Mouse (Mus musculus): Measurements from ENCODE around the gene Sel1l. TPM values are rescaled to one million over a fixed set of nuclear protein-coding genes. Genes with fewer than 3 reads are reported as not detected.
"Not testable (repeated sequence)": the region's sequence is repeated elsewhere in the genome, so short reads cannot be mapped to it uniquely, and the experiment has no call there.

Sel1l gene
- polyA plus RNA-seq, 1 experiment from 2014 or later = 63.3 TPM

DNA sequence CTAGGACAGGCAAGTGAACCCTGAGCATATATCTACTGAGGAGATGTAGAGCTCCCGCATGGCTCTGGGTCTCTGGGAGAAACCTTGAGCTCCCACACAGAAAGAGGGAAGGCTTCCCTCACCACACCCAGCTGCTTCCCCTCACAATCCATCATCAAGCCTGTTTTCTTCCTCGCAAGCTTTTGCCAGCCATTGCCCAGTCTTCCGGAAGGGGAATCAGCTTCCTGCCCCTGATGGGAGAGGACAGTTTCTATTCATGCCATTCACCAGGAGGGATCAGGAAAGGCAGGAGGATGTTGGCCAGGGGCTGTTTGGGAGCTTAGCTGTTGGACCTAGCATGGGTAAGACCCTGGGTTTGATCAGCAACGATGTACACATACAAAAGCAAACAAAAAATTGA, 52.2 kb downstream of the Sel1l start:
- H3K27me3 ChIP-seq (replicated peaks) = peaks cover 4% of the 10 kb centered on the region
- ATAC-seq (ENCODE audit: extremely low read depth, insufficient number of reproducible peaks, low FRiP score, low TSS enrichment) = no peak
- H3K4me1 ChIP-seq = peaks cover 6% of the 10 kb centered on the region
- no peak overlapping the region for H3K9ac ChIP-seq
- no peak overlapping the region for H3K4me2 ChIP-seq
- no peaks in the 10 kb centered on the region for H3K36me3 ChIP-seq
- H3K9me3 ChIP-seq = no peaks in the 10 kb centered on the region
- no peak overlapping the region for H3K4me3 ChIP-seq
- no peak overlapping the region for H3K27ac ChIP-seq (replicated peaks)
- 75% methylated on average over 4 of the region's 4 CpGs for WGBS

DNA sequence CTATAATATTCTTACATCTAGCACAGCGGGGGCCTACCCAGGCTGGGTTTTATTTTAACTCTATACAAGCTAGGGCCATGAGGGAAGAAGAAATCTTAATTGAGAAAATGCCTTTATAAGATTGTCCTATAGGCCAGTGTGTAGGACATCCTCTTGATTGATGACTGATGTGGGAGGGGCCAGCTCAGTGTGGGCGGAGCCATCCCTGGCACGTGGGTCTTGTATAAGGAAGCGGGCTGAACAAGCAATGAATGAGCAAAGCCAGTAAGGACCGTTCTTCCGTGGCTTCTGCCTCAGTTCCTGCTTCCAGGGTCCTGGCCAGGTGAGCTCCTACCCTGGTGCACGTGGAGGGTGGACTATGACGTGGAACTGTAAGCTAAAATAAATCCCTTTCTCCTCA, 55.7 kb downstream of the Sel1l start:
- WGBS = 73% methylated on average over 8 of the region's 8 CpGs
- H3K4me3 ChIP-seq = no peak overlapping the region
- no peaks in the 10 kb centered on the region for H3K9me3 ChIP-seq
- H3K4me2 ChIP-seq = no peak overlapping the region
- H3K9ac ChIP-seq = no peak overlapping the region
- no peaks in the 10 kb centered on the region for H3K36me3 ChIP-seq
- no peak overlapping the region for H3K27ac ChIP-seq (replicated peaks)
- H3K4me1 ChIP-seq = peaks cover 9% of the 10 kb centered on the region
- peaks cover under 1% of the 10 kb centered on the region; the same call in 1 of the 2 replicates for H3K27me3 ChIP-seq (replicated peaks)
- ATAC-seq (ENCODE audit: extremely low read depth, insufficient number of reproducible peaks, low FRiP score, low TSS enrichment) = no peak

DNA sequence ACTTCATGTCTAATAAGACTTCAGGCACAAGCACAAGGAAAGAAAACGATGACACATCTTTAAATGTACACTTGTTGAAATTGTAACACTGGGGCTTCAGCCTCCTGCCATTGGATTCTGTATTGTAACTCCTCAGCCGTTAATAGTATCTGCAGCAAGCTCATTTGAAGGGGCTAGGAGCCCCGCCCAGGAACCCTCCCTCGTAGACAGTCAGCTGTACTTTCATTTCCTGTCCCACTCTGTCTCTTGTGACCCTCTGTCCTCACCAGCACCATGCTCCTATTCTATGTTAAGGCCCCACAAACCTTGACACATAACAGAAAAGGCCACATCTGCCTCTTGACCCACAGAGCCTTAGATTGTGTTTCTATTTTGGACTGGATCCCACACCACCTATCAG, 57.1 kb downstream of the Sel1l start:
- H3K4me3 ChIP-seq = no peak overlapping the region
- no peaks in the 10 kb centered on the region for H3K9me3 ChIP-seq
- H3K27me3 ChIP-seq (replicated peaks) = peaks cover 13% of the 10 kb centered on the region; the same call in 1 of the 2 replicates
- 0 out of 2 replicates have a peak overlapping the region, but pooled peaks have one; percentile 32 for H3K27ac ChIP-seq (replicated peaks)
- ATAC-seq (ENCODE audit: extremely low read depth, insufficient number of reproducible peaks, low FRiP score, low TSS enrichment) = no peak
- 42% methylated on average over 4 of the region's 4 CpGs for WGBS
- peaks cover 9% of the 10 kb centered on the region for H3K4me1 ChIP-seq
- no peaks in the 10 kb centered on the region for H3K36me3 ChIP-seq
- H3K9ac ChIP-seq = no peak overlapping the region
- no peak overlapping the region for H3K4me2 ChIP-seq

DNA sequence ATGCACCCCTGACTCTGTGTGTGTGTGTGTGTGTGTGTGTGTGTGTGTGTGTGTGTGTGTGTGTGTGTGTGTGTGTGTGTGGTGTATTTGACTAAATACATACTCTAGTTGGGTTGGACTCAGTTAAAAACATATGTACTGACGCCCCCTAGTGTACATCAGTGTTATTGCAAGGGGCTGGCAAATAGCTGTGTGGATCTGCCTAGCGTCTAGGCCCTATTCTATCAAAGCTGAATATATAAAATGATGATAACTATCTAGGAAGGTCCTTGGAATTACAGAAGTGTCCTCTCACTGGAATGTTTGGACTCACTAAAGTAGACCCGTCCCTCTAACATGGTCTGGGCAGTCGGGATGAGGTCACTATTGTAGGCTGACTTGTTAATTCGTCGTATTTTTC, 59.2 kb downstream of the Sel1l start:
- H3K36me3 ChIP-seq = no peaks in the 10 kb centered on the region
- peaks cover 12% of the 10 kb centered on the region for H3K4me1 ChIP-seq
- WGBS = 48% methylated on average over 6 of the region's 6 CpGs
- no peak overlapping the region for H3K4me2 ChIP-seq
- H3K9me3 ChIP-seq = no peaks in the 10 kb centered on the region
- H3K4me3 ChIP-seq = no peak overlapping the region
- H3K9ac ChIP-seq = no peak overlapping the region
- H3K27ac ChIP-seq (replicated peaks) = no peak overlapping the region
- peaks cover 24% of the 10 kb centered on the region for H3K27me3 ChIP-seq (replicated peaks)
- no peak for ATAC-seq (ENCODE audit: extremely low read depth, insufficient number of reproducible peaks, low FRiP score, low TSS enrichment)

- H3K9me3 ChIP-seq = not testable (repeated sequence)
Measured at GRCm38 (mm10) chr12:91788446-91788845, 60.5 kb downstream of the Sel1l start.

GRCm38 (mm10) chr12:91787959-91788437, 61.0 kb downstream of the Sel1l start, which contains the start of gene Ston2:
Gene Ston2 (minus strand): TSS chr12:91788387.
- peaks cover 27% of the 10 kb centered on the region for H3K27me3 ChIP-seq (replicated peaks)
- no peak within 1 kb of the TSS for H3K9ac ChIP-seq
- no peak within 1 kb of the TSS for H3K4me2 ChIP-seq
- peaks cover 12% of the 10 kb centered on the region for H3K4me1 ChIP-seq
- no peak within 1 kb of the TSS for H3K4me3 ChIP-seq
- H3K36me3 ChIP-seq = no peaks in the 10 kb centered on the region
- 75% methylated on average over 9 of the region's 9 CpGs for WGBS
- H3K27ac ChIP-seq (replicated peaks) = no peak within 1 kb of the TSS
- no peak for ATAC-seq (ENCODE audit: extremely low read depth, insufficient number of reproducible peaks, low FRiP score, low TSS enrichment)
- H3K9me3 ChIP-seq = no peaks in the 10 kb centered on the region

More at GRCm38 (mm10) chr12:91788446-91788845, 60.5 kb downstream of the Sel1l start:
- H3K4me3 ChIP-seq; H3K27ac ChIP-seq (replicated peaks); H3K36me3 ChIP-seq; H3K4me2 ChIP-seq; H3K9ac ChIP-seq; ATAC-seq (ENCODE audit: extremely low read depth, insufficient number of reproducible peaks, low FRiP score, low TSS enrichment): not testable (repeated sequence)
- WGBS = 63% methylated on average over 3 of the region's 3 CpGs
- H3K27me3 ChIP-seq (replicated peaks) = peaks cover 27% of the 10 kb centered on the region
- peaks cover 12% of the 10 kb centered on the region for H3K4me1 ChIP-seq

DNA sequence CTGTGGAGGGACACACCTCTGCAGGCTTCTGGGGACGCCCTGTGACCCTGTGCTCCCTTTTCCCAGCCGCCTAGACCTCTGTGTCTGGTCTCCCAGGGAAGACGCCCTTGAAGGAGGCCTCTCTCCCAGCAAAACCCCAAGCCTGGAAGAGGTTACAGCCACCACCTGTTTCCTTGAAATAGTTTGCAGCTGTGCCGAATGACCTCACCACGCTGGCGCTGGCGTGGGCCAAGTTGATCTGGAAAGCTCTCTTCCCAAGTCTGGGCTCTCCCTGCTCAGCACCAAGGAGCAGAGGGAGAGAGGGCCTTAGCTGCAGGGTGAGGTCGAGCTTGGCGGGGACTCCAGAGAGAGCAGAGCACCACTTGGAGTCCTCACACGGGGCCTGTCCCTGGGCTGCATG, 62.6 kb downstream of the Sel1l start:
- no peak for ATAC-seq (ENCODE audit: extremely low read depth, insufficient number of reproducible peaks, low FRiP score, low TSS enrichment)

DNA sequence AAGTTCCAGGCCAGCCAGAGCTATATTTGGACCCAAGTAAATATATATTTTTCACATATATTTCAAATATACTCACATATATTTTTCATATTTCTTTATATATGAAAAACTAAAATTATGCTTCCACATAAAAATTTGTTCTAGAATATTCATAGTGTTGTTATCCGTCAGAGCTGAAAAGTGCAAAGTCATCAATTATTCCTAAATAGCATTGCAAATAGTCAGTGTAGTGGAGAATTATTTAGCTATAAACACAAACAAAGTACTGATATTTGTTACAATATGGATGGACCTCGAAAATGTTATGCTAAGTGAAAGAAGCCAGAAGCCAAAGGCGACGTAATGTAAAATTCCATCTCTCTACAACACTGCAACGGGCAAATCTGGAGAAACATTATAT, 67.5 kb downstream of the Sel1l start:
- 80% methylated on average over 5 of the region's 5 CpGs for WGBS
- Histone ChIP-seq H3K9ac (no peak overlapping the region), H3K4me3 (no peak overlapping the region), H3K9me3 (no peaks in the 10 kb centered on the region), H3K4me2 (no peak overlapping the region), H3K27me3 (replicated peaks) (peaks cover 51% of the 10 kb centered on the region), H3K36me3 (no peaks in the 10 kb centered on the region), H3K27ac (replicated peaks) (no peak overlapping the region), H3K4me1 (peaks cover 13% of the 10 kb centered on the region)
- no peak for ATAC-seq (ENCODE audit: extremely low read depth, insufficient number of reproducible peaks, low FRiP score, low TSS enrichment)

More for the DNA sequence above, 62.6 kb downstream of the Sel1l start:
- Histone ChIP-seq H3K4me3 (no peak overlapping the region), H3K4me2 (no peak overlapping the region), H3K27me3 (replicated peaks) (peaks cover 27% of the 10 kb centered on the region), H3K4me1 (peaks cover 3% of the 10 kb centered on the region; the same call in 1 of the 2 replicates), H3K9ac (no peak overlapping the region), H3K9me3 (no peaks in the 10 kb centered on the region), H3K27ac (replicated peaks) (no peak overlapping the region), H3K36me3 (no peaks in the 10 kb centered on the region)
- 31% methylated on average over 10 of the region's 10 CpGs for WGBS

GRCm38 (mm10) chr12:91780531-91780930, 68.4 kb downstream of the Sel1l start:
- H3K4me2 ChIP-seq = no peak overlapping the region
- ATAC-seq (ENCODE audit: extremely low read depth, insufficient number of reproducible peaks, low FRiP score, low TSS enrichment) = no peak
- peaks cover 9% of the 10 kb centered on the region for H3K4me1 ChIP-seq
- no peaks in the 10 kb centered on the region for H3K9me3 ChIP-seq
- H3K27me3 ChIP-seq (replicated peaks) = peaks cover 52% of the 10 kb centered on the region
- no peaks in the 10 kb centered on the region for H3K36me3 ChIP-seq
- no peak overlapping the region for H3K27ac ChIP-seq (replicated peaks)
- H3K9ac ChIP-seq = no peak overlapping the region
- no peak overlapping the region for H3K4me3 ChIP-seq
- 66% methylated on average over 3 of the region's 3 CpGs for WGBS

DNA sequence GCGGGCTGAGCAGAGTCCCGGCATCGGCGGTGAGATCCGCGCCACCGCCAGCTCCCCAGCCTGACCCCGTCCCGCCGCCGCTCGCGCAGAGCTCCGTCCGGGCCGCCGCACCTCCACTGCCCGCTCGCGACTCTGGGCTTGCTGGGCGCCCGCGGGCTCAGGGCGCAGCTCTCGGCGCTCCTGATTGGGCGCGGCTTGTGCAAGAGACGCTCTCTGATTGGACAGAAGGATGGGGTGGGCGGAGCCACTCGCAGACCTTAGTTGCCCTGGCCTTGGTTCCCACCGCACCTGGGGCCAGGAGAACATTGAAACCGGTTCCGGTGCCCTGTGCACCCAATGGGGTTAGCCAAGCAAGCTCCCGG, 70.0 kb downstream of the Sel1l start:
- WGBS = under 1% methylated on average over 35 of the region's 35 CpGs
- peaks cover 58% of the 10 kb centered on the region for H3K27me3 ChIP-seq (replicated peaks)
- peak overlapping the region; percentile 78 for H3K4me3 ChIP-seq
- no peaks in the 10 kb centered on the region for H3K9me3 ChIP-seq
- H3K36me3 ChIP-seq = no peaks in the 10 kb centered on the region
- peak overlapping the region; percentile 99 for H3K4me2 ChIP-seq
- peak; percentile 84 for ATAC-seq (ENCODE audit: extremely low read depth, insufficient number of reproducible peaks, low FRiP score, low TSS enrichment)
- H3K27ac ChIP-seq (replicated peaks) = no peak overlapping the region
- peaks cover 9% of the 10 kb centered on the region for H3K4me1 ChIP-seq
- H3K9ac ChIP-seq = peak overlapping the region; percentile 79

DNA sequence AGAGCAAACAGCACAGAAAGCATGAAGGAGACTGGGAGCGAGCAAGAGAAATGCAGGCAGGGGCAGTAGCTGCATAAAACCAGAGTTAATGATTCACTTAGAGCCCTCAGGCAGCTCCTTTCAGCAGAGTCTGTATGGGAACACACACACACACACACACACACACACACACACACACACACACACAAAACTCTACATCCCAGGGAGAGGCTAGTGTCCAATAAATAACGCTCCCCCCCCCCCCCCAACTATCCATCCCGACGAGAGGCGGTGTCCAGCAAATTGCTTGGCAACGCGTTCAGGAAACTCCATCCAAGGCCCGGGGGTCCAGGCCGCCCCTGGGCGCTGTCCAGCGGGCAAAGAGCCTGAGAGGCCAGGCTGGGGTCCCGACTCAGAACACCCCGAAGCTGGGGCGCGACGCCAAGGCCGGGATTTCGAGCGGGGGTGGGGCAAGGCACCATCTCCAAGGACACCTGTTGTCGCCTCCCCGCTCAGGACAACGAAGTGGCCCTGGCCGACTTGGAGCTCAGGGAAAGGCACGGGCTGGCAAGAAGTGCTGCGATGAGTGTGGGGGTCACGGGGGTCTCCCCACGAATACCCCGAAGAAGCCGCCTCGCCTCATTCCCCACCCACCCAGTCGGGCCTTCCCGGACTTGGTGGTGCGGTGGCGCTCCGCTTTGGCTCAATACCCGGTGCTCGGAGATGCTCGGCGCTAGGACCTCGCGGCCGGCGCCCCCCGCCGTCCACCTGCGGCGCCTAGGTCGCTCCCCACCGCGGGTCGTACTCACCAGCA, 70.5 kb downstream of the Sel1l start:
- WGBS = 1% methylated on average over 47 of the region's 51 CpGs

DNA sequence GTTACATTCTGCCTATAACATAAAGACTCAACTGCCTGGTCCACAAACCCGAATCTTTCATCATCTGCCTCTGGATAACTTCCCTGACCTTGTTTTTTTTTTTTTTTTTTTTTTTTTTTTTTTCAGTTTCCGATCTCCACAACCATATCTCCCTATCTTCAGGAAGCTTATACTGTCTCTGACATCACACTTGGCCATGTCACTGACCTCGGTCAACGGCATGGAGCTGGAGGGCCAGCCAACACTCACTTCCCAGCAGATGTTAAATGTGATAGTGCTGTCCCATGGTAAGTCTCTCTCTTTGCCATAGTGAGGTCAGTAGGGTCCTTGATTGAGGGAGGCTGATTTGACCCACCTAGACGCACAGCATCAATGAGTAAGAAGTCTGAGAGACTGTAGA, 72.6 kb downstream of the Sel1l start:
- 50% methylated on average over 5 of the region's 5 CpGs for WGBS
- no peak overlapping the region for H3K4me3 ChIP-seq
- peaks cover 9% of the 10 kb centered on the region for H3K4me1 ChIP-seq
- H3K27me3 ChIP-seq (replicated peaks) = peaks cover 79% of the 10 kb centered on the region
- H3K9me3 ChIP-seq = no peaks in the 10 kb centered on the region
- no peak overlapping the region for H3K27ac ChIP-seq (replicated peaks)
- H3K36me3 ChIP-seq = no peaks in the 10 kb centered on the region
- no peak overlapping the region for H3K4me2 ChIP-seq
- no peak overlapping the region for H3K9ac ChIP-seq
- ATAC-seq (ENCODE audit: extremely low read depth, insufficient number of reproducible peaks, low FRiP score, low TSS enrichment) = no peak

More for the DNA sequence above, 70.5 kb downstream of the Sel1l start:
- H3K4me1 ChIP-seq = peaks cover 9% of the 10 kb centered on the region
- H3K9ac ChIP-seq = peak overlapping the region; percentile 79
- no peak overlapping the region for H3K27ac ChIP-seq (replicated peaks)
- peak overlapping the region; percentile 78 for H3K4me3 ChIP-seq
- no peaks in the 10 kb centered on the region for H3K36me3 ChIP-seq
- peaks cover 61% of the 10 kb centered on the region for H3K27me3 ChIP-seq (replicated peaks)
- no peaks in the 10 kb centered on the region for H3K9me3 ChIP-seq
- ATAC-seq (ENCODE audit: extremely low read depth, insufficient number of reproducible peaks, low FRiP score, low TSS enrichment) = peak; percentile 45; the same call in 1 of the 2 replicates
- H3K4me2 ChIP-seq = peak overlapping the region; percentile 99

Data from heart, embryonic 13.5 days (tissue).